Comparison of ENCODE assay signal across 16 mouse cellular contexts in the genomic region with DNA sequence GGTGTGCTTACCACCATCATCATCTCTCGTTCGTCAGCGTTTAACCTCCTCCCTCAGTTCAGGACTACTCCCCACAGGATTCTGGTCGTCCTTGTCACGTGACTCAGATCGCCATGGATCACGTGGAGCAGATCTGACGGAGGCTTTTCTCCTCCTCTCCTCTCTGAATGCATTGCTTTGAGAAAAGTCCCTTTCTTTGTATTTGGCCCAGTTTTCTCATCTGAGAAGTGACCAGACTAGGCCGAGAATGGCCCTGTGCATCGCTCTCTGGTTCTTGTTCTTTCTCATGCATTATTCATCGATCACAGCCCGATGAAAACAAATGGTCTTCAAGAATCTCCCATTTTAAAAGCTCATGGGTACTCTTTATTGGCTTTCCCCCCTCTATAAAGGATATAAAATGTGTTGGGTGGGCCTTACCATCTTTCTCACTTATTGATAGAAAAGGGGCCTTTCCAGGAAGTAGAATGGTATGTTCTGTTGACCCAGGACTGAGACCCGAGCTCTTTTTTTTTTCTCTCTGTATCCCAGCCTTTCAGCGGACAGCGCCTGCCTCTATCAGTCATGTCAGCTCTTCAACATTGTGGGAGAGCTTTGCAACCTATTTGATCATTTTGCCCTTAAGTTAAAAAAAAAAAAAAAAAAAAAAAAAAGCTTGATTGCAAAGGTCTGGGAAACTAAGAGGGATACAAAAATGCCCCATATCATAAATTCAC. TPM values are rescaled to one million over a fixed set of nuclear protein-coding genes. Genes with fewer than 3 reads are reported as not detected.
A peak's percentile ranks its signal among the peaks of the same experiment; 100 is the strongest.
DNase-seq lines count a peak whose midpoint lies in the region; ATAC-seq and TF ChIP-seq lines count a peak whose summit lies in the region.
"Had no signal": no experiment of that assay in that cellular context is flagged by ENCODE, and none has a peak within 500 bp of the region (broad histone marks: within the 10 kb centered on the region; RNA-seq: fewer than 3 reads in every experiment).

No protein-coding gene starts in this region.

- H3K9ac ChIP-seq in intestine, embryonic 14.5 days (ENCODE audit: low read length), result no peak overlapping the region
- no peak overlapping the region for H3K9ac ChIP-seq in intestine, embryonic 15.5 days
- no peak overlapping the region for H3K9ac ChIP-seq in stomach, embryonic 16.5 days (ENCODE audit: low read length)
- H3K9ac ChIP-seq in stomach, postnatal 0 days (ENCODE audit: low read length), result no peak overlapping the region
- no peak overlapping the region for H3K9ac ChIP-seq in midbrain, embryonic 11.5 days (ENCODE audit: low read length)
- H3K9ac ChIP-seq: heart, embryonic 12.5 days; stomach, embryonic 15.5 days had no signal

- peaks cover 7% of the 10 kb centered on the region for H3K4me1 ChIP-seq in intestine, embryonic 14.5 days (replicated peaks; ENCODE audit: control insufficient read depth, insufficient read depth, low read length)
- H3K4me1 ChIP-seq in intestine, embryonic 15.5 days (replicated peaks), result 0 out of 2 replicates have a peak, but pooled peaks cover 3% of the 10 kb centered on the region
- peaks cover 12% of the 10 kb centered on the region for H3K4me1 ChIP-seq in stomach, embryonic 16.5 days (ENCODE audit: control insufficient read depth, insufficient read depth, low read length)
- H3K4me1 ChIP-seq in stomach, postnatal 0 days (replicated peaks; ENCODE audit: control insufficient read depth, insufficient read depth), result peaks cover 6% of the 10 kb centered on the region; the same call in 1 of the 2 replicates
- peaks cover 16% of the 10 kb centered on the region for H3K4me1 ChIP-seq in midbrain, embryonic 11.5 days (ENCODE audit: control insufficient read depth, insufficient read depth, low read length)
- no peaks in the 10 kb centered on the region for H3K4me1 ChIP-seq in thymus, adult 2 months (replicated peaks; ENCODE audit: control insufficient read depth, insufficient read depth, low read length)

- no peak overlapping the region for H3K4me3 ChIP-seq in intestine, embryonic 14.5 days (ENCODE audit: low read depth, low read length)
- no peak overlapping the region for H3K4me3 ChIP-seq in intestine, embryonic 15.5 days (replicated peaks)
- H3K4me3 ChIP-seq in stomach, embryonic 16.5 days (replicated peaks; ENCODE audit: low read length), result no peak overlapping the region
- no peak overlapping the region for H3K4me3 ChIP-seq in stomach, postnatal 0 days (ENCODE audit: low read depth, low read length)
- H3K4me3 ChIP-seq in midbrain, embryonic 11.5 days (ENCODE audit: low read depth, low read length), result no peak overlapping the region
- H3K4me3 ChIP-seq in thymus, adult 2 months (ENCODE audit: control insufficient read depth, insufficient read depth, low read length), result no peak overlapping the region
- H3K4me3 ChIP-seq: heart, embryonic 12.5 days; stomach, embryonic 15.5 days had no signal

- ATAC-seq in intestine, embryonic 14.5 days (replicated peaks; ENCODE audit: low FRiP score, low TSS enrichment, low read depth), result no peak
- no peak for ATAC-seq in intestine, embryonic 15.5 days
- no peak for ATAC-seq in stomach, embryonic 16.5 days (ENCODE audit: insufficient read depth, low FRiP score)
- no peak for ATAC-seq in stomach, postnatal 0 days (ENCODE audit: low FRiP score, low TSS enrichment)
- peak; percentile 41 for ATAC-seq in midbrain, embryonic 11.5 days (ENCODE audit: low FRiP score)
- ATAC-seq: Patski had no signal

- H3K27ac ChIP-seq in intestine, embryonic 14.5 days (ENCODE audit: low read depth), result no peak overlapping the region
- no peak overlapping the region for H3K27ac ChIP-seq in intestine, embryonic 15.5 days
- H3K27ac ChIP-seq in stomach, embryonic 16.5 days (ENCODE audit: low read length), result peak overlapping the region; percentile 47; the same call in 1 of the 2 replicates
- H3K27ac ChIP-seq in stomach, postnatal 0 days (replicated peaks), result no peak overlapping the region
- peak overlapping the region; percentile 53 for H3K27ac ChIP-seq in midbrain, embryonic 11.5 days (ENCODE audit: low read depth, low read length)
- no peak overlapping the region for H3K27ac ChIP-seq in thymus, adult 2 months (ENCODE audit: control insufficient read depth, insufficient read depth, low read length)
- H3K27ac ChIP-seq: stomach, embryonic 15.5 days had no signal

- H3K4me2 ChIP-seq in intestine, embryonic 14.5 days (ENCODE audit: low read length), result peak overlapping the region; percentile 2; the same call in 1 of the 2 replicates
- H3K4me2 ChIP-seq in intestine, embryonic 15.5 days (replicated peaks), result no peak overlapping the region
- no peak overlapping the region for H3K4me2 ChIP-seq in stomach, embryonic 16.5 days (ENCODE audit: low read depth, low read length)
- no peak overlapping the region for H3K4me2 ChIP-seq in stomach, postnatal 0 days (replicated peaks; ENCODE audit: low read depth)
- no peak overlapping the region for H3K4me2 ChIP-seq in midbrain, embryonic 11.5 days
- H3K4me2 ChIP-seq: heart, embryonic 12.5 days; stomach, embryonic 15.5 days had no signal

- H3K27me3 ChIP-seq in intestine, embryonic 14.5 days (replicated peaks; ENCODE audit: control insufficient read depth, insufficient read depth, low read length), result no peaks in the 10 kb centered on the region
- no peaks in the 10 kb centered on the region for H3K27me3 ChIP-seq in intestine, embryonic 15.5 days (replicated peaks)
- H3K27me3 ChIP-seq in stomach, embryonic 16.5 days (ENCODE audit: control insufficient read depth, insufficient read depth, low read length), result no peaks in the 10 kb centered on the region
- H3K27me3 ChIP-seq in stomach, postnatal 0 days (ENCODE audit: control insufficient read depth, insufficient read depth, low read length), result no peaks in the 10 kb centered on the region
- H3K27me3 ChIP-seq in midbrain, embryonic 11.5 days (ENCODE audit: control insufficient read depth, insufficient read depth, low read length), result no peaks in the 10 kb centered on the region
- H3K27me3 ChIP-seq in thymus, adult 2 months (ENCODE audit: control insufficient read depth, insufficient read depth, low read length), result no peaks in the 10 kb centered on the region
- H3K27me3 ChIP-seq: CH12.LX; heart, embryonic 12.5 days; Patski; stomach, embryonic 15.5 days had no signal

- no peak for TF ChIP-seq CTCF in stomach, postnatal 0 days (IDR thresholded peaks at IDR 0.05; ENCODE audit: low read depth)
- TF ChIP-seq CTCF in thymus, adult 2 months (IDR thresholded peaks at IDR 0.05; ENCODE audit: borderline replicate concordance, control insufficient read depth, extremely low read depth, insufficient read depth, low read length, poor library complexity), result no peak

- no peak for TF ChIP-seq EP300 in stomach, postnatal 0 days (optimal IDR thresholded peaks at IDR 0.05)

- no peaks in the 10 kb centered on the region for H3K36me3 ChIP-seq in intestine, embryonic 14.5 days (ENCODE audit: control insufficient read depth, insufficient read depth, low read length)
- no peaks in the 10 kb centered on the region for H3K36me3 ChIP-seq in intestine, embryonic 15.5 days
- H3K36me3 ChIP-seq in stomach, embryonic 16.5 days (ENCODE audit: control insufficient read depth, insufficient read depth, low read length), result no peaks in the 10 kb centered on the region
- no peaks in the 10 kb centered on the region for H3K36me3 ChIP-seq in stomach, postnatal 0 days (ENCODE audit: control insufficient read depth, insufficient read depth, low read length)
- H3K36me3 ChIP-seq in midbrain, embryonic 11.5 days (ENCODE audit: control insufficient read depth, insufficient read depth, low read length), result no peaks in the 10 kb centered on the region
- no peaks in the 10 kb centered on the region for H3K36me3 ChIP-seq in thymus, adult 2 months (ENCODE audit: control insufficient read depth, insufficient read depth, low read length)
- H3K36me3 ChIP-seq: heart, embryonic 12.5 days; stomach, embryonic 15.5 days had no signal

- no peak for DNase-seq in intestine, embryonic 14.5 days (ENCODE audit: low spot score)
- no peak for DNase-seq in stomach, postnatal 0 days (ENCODE audit: low spot score)
- DNase-seq in midbrain, embryonic 11.5 days (ENCODE audit: low spot score, missing footprints), result no peak
- DNase-seq in thymus, adult 2 months, result no peak
- no peak for DNase-seq in urinary bladder, adult 18-20 months (ENCODE audit: low spot score in 2 of 2)
- DNase-seq: cerebellum, adult 9-11 months; lung, adult 18-20 months had no signal

- 83% methylated on average over 15 of the region's 15 CpGs for WGBS in intestine, embryonic 14.5 days
- WGBS in intestine, embryonic 15.5 days, result 86% methylated on average over 15 of the region's 15 CpGs
- WGBS in stomach, embryonic 16.5 days, result 84% methylated on average over 15 of the region's 15 CpGs
- 86% methylated on average over 15 of the region's 15 CpGs for WGBS in stomach, postnatal 0 days
- WGBS in midbrain, embryonic 11.5 days, result 64% methylated on average over 15 of the region's 15 CpGs
- 96% methylated on average over 15 of the region's 15 CpGs for WGBS in thymus, adult 2 months

- no peak for TF ChIP-seq POLR2A in thymus, adult 2 months (IDR thresholded peaks at IDR 0.05; ENCODE audit: control insufficient read depth, extremely low read depth, insufficient read depth, low read length, poor library complexity)

- H3K9me3 ChIP-seq in intestine, embryonic 14.5 days (ENCODE audit: control insufficient read depth, low read length), result no peaks in the 10 kb centered on the region
- H3K9me3 ChIP-seq in intestine, embryonic 15.5 days, result no peaks in the 10 kb centered on the region
- no peaks in the 10 kb centered on the region for H3K9me3 ChIP-seq in stomach, embryonic 16.5 days (replicated peaks; ENCODE audit: control insufficient read depth, low read length)
- no peaks in the 10 kb centered on the region for H3K9me3 ChIP-seq in stomach, postnatal 0 days (ENCODE audit: control insufficient read depth, low read length)
- no peaks in the 10 kb centered on the region for H3K9me3 ChIP-seq in midbrain, embryonic 11.5 days (ENCODE audit: control insufficient read depth, low read length)
- H3K9me3 ChIP-seq: heart, embryonic 12.5 days; stomach, embryonic 15.5 days had no signal

RNA-seq across cellular contexts. Expression of gene Gm815, which starts 20.5 kb away (rescaled TPM):
- polyA plus RNA-seq in intestine, embryonic 14.5 days (2014; fragmentation: Nextera tagmentation; extraction: Ambion mirVana), result not detected in 2 replicates
- polyA plus RNA-seq in intestine, embryonic 15.5 days (2015; fragmentation: Nextera tagmentation; extraction: Ambion mirVana), result not detected in 2 replicates
- not detected in 2 replicates for polyA plus RNA-seq in stomach, embryonic 16.5 days (2015; fragmentation: Nextera tagmentation; extraction: Ambion mirVana)
- not detected in 2 replicates for polyA plus RNA-seq in stomach, postnatal 0 days (2015; fragmentation: Nextera tagmentation; extraction: Ambion mirVana)
- not detected in 2 replicates for polyA plus RNA-seq in midbrain, embryonic 11.5 days (2014; fragmentation: Nextera tagmentation; extraction: Ambion mirVana)
- not detected in 2 replicates for polyA plus RNA-seq in thymus, adult 2 months (2012; rRNA removed)
- polyA plus RNA-seq: heart, embryonic 12.5 days; large intestine, adult 2 months; limb, embryonic 14.5 days; Patski; stomach, embryonic 15.5 days; urinary bladder, adult 2 months had no signal

Comparison
In these comparisons a context has a peak if more than half of its experiments do, and no peak if none do; other contexts are left out.
1. H3K27ac ChIP-seq: peak in stomach, embryonic 16.5 days (single experiment) and midbrain, embryonic 11.5 days (single experiment); none in intestine, embryonic 14.5 days (single experiment), intestine, embryonic 15.5 days (single experiment), stomach, postnatal 0 days (single experiment) and thymus, adult 2 months (single experiment).